Mouse (Mus musculus) cerebellum, postnatal 25 days (tissue): ENCODE results near the gene Alad.
"Not testable (repeated sequence)": the region's sequence is repeated elsewhere in the genome, so short reads cannot be mapped to it uniquely, and the experiment has no call there.

Experiments
- DNase-seq, 2 experiments: peaks; one replicate each; pipeline ENCODE4 v3.0.0; 2021; ENCODE audit warnings: mixed read lengths in 2 of 2

The Alad gene

GRCm38 (mm10) chr4:62485450-62486161, 34.1 kb downstream of the Alad start:
- DNase-seq: peak in 1 of 2 experiments; percentile 62

DNA sequence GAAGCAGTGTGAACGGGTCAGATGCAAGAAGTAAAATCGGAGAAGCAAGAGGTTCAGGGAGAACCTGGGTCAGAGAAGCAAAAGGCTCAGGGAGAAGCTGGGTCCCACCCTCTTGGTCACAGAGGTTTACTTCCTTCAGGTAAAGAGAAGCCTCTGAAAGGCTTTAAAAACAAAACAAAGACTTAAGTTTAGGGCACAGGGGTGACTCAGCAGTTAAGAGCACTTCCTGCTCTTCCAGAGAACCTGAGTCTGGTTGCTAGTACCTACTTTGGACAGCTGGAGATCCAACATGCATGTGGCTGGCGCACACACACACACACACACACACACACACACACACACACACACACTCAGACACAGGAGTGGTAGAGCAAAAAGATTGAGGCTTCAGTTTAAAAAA, 34.8 kb downstream of the Alad start:
- DNase-seq: no peak

GRCm38 (mm10) chr4:62480709-62481605, 38.8 kb downstream of the Alad start:
- DNase-seq: no peak

DNA sequence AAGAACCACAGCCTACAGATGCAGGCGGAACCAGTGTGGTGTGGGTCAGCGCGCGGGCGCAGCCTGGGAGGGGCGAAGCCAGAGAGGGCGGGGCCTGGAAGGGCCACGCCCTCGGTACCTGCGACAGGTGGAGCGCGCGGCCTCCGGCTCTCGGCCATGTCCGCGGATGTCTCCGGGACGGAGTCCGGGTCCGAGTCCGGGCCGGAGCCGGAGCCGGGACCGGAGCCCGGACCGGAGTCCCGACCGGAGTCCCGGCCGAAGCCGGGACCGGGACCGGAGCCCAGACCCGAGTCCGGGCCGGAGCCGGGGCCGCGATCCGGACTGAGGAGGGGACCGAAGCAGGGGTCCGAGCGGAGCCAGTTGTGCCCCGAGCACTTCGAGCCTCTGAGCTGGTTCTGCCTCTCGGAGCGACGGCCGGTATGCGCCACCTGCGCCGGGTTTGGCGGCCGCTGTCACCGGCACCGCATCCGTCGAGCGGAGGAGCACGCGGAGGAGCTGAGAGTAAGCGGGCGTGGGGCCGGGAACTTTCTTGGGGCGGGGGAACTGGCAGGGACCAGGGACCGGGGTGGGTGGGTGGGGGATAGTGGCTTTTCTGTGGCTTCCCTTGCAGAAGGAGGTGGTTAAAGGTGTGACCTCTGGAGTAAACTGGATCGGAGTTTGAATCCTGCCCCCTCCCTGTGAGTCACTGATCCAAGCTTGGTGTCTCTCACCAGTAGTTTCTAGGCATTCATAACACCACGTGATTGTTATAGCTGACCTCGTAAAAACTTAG, 39.6 kb downstream of the Alad start, which contains the start of gene Bspry:
Bspry (plus strand) TSS at position 117 of the 772 bp plus-strand sequence.
- peak; percentile 39 to 62 for DNase-seq

DNA sequence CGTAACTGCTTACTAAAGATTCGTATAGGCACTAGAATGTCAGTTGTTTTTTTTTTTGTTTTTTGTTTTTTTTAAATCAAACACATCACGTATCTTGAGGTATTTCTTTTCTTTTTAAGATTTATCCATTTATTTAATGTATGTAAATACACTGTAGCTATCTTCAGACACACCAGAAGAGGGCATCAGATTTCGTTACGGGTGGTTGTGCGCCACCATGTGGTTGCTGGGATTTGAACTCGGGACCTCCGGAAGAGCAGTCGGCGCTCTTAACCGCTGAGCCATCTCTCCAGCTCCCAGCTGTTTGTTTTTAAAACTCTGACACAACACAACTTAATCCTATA, 40.2 kb downstream of the Alad start:
- not testable (repeated sequence) for DNase-seq

- DNase-seq: no peak
Measured at GRCm38 (mm10) chr4:62477542-62478244, 42.0 kb downstream of the Alad start.

- no peak for DNase-seq
Measured at GRCm38 (mm10) chr4:62475793-62476192, 43.9 kb downstream of the Alad start.

DNA sequence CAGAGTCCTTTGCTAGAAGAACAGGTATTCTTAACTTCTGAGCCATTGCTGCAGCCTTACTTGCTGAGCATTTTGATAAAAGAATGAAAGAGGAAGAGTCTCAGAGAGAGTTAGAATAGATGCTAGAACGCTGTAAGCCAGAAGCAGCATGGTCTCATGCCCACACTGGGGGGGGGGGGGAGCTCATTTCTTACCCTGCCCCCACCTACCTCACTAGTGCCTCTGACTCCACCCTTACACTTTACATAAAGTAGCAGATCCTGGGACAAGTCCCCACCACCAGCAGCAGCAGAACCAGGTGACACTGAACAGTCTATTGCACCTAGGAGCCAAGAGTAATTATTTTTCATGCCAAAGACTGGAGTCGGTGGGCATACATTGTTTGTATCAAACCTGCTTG, 44.6 kb downstream of the Alad start:
- no peak for DNase-seq

GRCm38 (mm10) chr4:62472071-62472470, 47.6 kb downstream of the Alad start:
- no peak for DNase-seq

DNA sequence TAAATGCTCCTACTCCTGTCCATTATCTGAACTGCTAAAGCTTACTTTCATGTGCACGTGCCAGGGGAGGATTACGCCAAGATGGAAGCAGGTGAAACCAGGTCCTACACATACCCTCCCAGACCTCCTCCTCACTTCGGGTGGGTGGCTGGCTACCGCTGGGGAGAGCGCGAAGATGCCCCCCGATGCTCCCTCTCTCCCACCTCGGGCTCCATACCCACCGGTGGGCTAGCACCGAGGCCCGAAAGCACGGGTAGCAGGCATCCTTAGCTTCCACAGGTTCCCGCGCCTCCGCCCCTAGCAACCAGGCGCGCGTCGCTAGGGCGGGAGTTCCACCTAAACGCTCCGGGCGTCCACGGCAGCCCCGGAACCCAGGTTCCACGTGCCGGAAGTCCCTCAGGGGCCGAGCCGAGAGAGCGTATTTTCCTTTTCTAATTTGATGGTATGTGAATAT, 49.1 kb downstream of the Alad start, which contains the start of gene Wdr31:
Wdr31 (minus strand) TSS at position 299 of the 454 bp plus-strand sequence.
- DNase-seq: peak; percentile 87 to 88

DNA sequence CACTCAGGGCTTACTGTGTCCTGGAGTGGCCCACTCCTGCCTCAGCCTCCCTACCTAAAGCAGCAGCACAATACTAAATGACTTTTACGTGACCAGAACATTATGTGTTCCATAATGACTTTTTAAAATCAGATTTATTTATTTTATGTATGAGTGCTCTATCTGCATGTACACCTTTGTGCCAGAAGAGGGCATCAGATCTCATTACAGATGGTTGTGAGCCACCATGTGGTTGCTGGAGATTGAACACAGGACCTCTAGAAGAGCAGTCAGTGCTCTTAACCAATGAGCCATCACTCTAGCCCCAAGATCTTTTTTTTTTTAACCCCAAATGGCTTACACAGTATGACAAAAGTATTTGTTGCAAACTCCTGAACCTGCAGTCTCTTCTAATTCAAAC, 51.6 kb downstream of the Alad start:
- DNase-seq: no peak

GRCm38 (mm10) chr4:62463124-62463523, 56.6 kb downstream of the Alad start:
- DNase-seq: no peak

GRCm38 (mm10) chr4:62460348-62460747, 59.4 kb downstream of the Alad start:
- DNase-seq: no peak
